Mouse (Mus musculus) cerebellum, adult 2 months (tissue): Measurements from ENCODE around the gene Gm21905. TPM values are rescaled to one million over a fixed set of nuclear protein-coding genes. Genes with fewer than 3 reads are reported as not detected.

Source experiments
- DNase-seq, 2 experiments: peaks; one replicate each; pipeline ENCODE4 v3.0.0; 2021
- H3K27ac ChIP-seq: fragments of 200-500 bp; 2 replicates; pipeline ENCODE4 v1.5.1; 2012; ENCODE audit warnings: low read length, control low read depth, inconsistent platforms; ENCODE audit not compliant: insufficient read depth
- H3K27me3 ChIP-seq: fragments of 200-500 bp; 2 replicates; pipeline ENCODE4 v1.6.1; 2012; ENCODE audit warnings: inconsistent platforms, mild to moderate bottlenecking, low read length, moderate library complexity; ENCODE audit not compliant: control insufficient read depth, insufficient read depth
- H3K4me1 ChIP-seq: fragments of 200-500 bp; 2 replicates; pipeline ENCODE4 v1.6.1; 2011; ENCODE audit warnings: low read length; ENCODE audit not compliant: control insufficient read depth, insufficient read depth
- H3K4me3 ChIP-seq: fragments of 200-500 bp; replicated peaks from 2 replicates; pipeline ENCODE3; 2011; ENCODE audit warnings: mild to moderate bottlenecking, low read depth, low read length, control low read depth; ENCODE audit not compliant: insufficient read depth
- CTCF ChIP-seq: fragments of 200-500 bp; IDR thresholded peaks from 2 replicates; pipeline ENCODE4 v1.5.1; 2011; ENCODE audit warnings: low read depth, mild to moderate bottlenecking, control low read depth, low read length, moderate library complexity, borderline replicate concordance; ENCODE audit not compliant: insufficient read depth
- POLR2A ChIP-seq: fragments of 200-500 bp; IDR thresholded peaks from 2 replicates; pipeline ENCODE4 v1.6.1; 2011; ENCODE audit warnings: low read length, control low read depth, borderline replicate concordance; ENCODE audit not compliant: insufficient read depth
- WGBS: fragments of 180-500 bp; shearing (Covaris S2); methylation state at CpG from one replicate; pipeline ENCODE4 v1.1.7; 2018; 5-methylcytosine and 5-hydroxymethylcytosine counted together
- polyA plus RNA-seq: library from polyadenylated mRNA; depleted of rRNA; stranded (reverse); fragments of >200 nt; gene quantifications from 2 replicates; pipeline ENCODE4 v1.2.3, GENCODE M21; 2012; rRNA removed

Gm21905 gene
- not detected in 2 replicates for polyA plus RNA-seq

DNA sequence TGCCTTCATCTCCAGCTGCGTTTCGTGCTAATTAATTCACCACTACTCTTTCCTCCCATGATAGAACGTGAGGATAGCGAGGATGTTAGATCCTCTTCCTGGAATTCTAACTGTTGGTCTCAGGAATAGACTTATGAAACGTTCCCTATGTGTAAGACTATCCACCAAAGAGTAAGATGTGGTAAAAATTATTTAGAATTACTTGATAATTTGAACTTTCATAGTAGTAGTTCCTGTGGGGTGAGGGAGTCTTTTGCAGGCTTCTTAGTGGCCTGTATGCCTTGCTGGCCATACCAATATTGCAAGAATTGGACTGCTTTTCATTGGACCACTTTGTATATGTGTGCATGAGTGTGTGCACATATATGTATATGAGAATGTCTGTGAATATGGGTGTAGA lies at the start of gene Gm21905:
Gm21905 (minus strand) TSS at position 101 of the 400 bp plus-strand sequence.
- WGBS, result 81% methylated on average over 5 of the region's 5 CpGs
- no peak for TF ChIP-seq CTCF
- Histone ChIP-seq H3K4me1 (no peaks in the 10 kb centered on the region), H3K27me3 (no peaks in the 10 kb centered on the region), H3K4me3 (no peak within 1 kb of the TSS), H3K27ac (no peak within 1 kb of the TSS)
- no peak for DNase-seq

DNA sequence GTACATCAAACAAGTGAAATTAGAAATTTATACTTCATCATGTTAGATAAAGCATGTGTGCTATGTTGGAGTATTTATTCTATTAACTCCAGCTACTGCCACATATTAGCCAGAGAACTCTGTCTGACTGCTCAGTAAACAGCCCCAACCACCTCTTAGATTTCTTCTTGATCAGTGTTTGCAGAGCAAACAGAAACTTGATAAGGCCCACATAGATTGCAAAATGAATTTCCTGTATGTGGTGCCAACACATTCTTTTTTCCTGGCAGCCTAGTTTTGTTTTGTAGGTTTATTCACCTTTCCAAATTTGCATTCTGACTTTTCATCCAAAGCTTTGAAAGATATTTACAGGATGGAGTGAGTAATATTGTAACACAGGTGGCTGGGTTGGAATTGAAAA lies 44.2 kb upstream of the Gm21905 start:
- H3K27me3 ChIP-seq, result no peaks in the 10 kb centered on the region; the same call in 1 of the 2 replicates
- no peak for TF ChIP-seq POLR2A
- no peak for TF ChIP-seq CTCF
- no peaks in the 10 kb centered on the region for H3K4me1 ChIP-seq
- H3K27ac ChIP-seq, result no peak overlapping the region
- no peak overlapping the region for H3K4me3 ChIP-seq
- no peak for DNase-seq

DNA sequence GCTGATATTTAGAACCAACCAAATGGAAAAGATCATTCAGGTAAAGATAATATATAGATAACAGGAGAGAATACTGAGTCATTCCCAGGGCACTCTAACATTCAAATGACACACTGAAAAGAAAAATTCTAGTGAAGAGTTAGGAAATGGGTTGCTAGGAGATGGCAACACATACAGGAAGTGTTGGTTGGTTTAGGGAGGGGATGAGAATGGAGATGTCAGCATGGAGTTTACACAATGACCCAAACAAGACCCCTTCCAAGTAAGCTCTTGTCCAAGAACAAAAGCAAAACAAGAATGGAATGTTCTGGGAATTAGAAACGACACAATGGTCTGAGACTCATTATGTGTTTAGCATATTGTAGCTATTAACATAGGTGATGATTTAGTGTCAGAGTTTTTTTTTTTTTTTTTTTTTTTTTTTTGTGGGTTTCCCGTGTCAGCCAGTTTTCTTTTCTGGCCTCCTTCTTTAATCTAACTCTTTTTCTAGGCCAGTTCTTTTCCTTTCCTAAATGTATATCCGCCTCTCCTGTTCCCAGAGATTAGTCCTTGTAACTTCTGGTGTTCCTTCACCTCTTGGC lies 35.8 kb upstream of the Gm21905 start:
- Histone ChIP-seq H3K4me1 (no peaks in the 10 kb centered on the region), H3K27me3 (no peaks in the 10 kb centered on the region), H3K4me3 (no peak overlapping the region), H3K27ac (no peak overlapping the region)
- WGBS, result 26% methylated on average over 3 of the region's 3 CpGs
- no peak for DNase-seq
- TF ChIP-seq POLR2A (no peak), CTCF (no peak)

DNA sequence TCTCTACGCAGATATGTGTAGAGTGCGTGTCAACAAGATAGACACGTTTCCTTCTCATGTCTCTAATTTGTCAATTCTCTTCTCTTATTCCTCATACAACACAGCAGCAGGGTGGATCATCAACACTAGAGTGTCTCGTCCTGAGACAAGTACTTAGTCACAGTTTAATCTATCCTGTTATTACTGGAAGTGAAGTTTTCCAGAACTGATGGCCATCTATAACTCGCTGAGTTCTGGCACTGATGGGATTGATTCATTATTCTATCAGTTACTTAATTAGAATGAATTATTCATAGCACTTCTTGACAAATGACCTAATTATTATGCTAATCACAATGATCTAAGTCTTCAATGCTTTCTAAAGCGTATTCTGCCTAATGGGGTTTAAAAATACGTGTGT lies 23.3 kb upstream of the Gm21905 start:
- H3K4me1 ChIP-seq, result no peaks in the 10 kb centered on the region
- no peaks in the 10 kb centered on the region for H3K27me3 ChIP-seq
- no peak for TF ChIP-seq CTCF
- TF ChIP-seq POLR2A, result no peak
- no peak overlapping the region for H3K27ac ChIP-seq
- no peak for DNase-seq
- no peak overlapping the region for H3K4me3 ChIP-seq
- WGBS, result 45% methylated on average over 7 of the region's 7 CpGs

DNA sequence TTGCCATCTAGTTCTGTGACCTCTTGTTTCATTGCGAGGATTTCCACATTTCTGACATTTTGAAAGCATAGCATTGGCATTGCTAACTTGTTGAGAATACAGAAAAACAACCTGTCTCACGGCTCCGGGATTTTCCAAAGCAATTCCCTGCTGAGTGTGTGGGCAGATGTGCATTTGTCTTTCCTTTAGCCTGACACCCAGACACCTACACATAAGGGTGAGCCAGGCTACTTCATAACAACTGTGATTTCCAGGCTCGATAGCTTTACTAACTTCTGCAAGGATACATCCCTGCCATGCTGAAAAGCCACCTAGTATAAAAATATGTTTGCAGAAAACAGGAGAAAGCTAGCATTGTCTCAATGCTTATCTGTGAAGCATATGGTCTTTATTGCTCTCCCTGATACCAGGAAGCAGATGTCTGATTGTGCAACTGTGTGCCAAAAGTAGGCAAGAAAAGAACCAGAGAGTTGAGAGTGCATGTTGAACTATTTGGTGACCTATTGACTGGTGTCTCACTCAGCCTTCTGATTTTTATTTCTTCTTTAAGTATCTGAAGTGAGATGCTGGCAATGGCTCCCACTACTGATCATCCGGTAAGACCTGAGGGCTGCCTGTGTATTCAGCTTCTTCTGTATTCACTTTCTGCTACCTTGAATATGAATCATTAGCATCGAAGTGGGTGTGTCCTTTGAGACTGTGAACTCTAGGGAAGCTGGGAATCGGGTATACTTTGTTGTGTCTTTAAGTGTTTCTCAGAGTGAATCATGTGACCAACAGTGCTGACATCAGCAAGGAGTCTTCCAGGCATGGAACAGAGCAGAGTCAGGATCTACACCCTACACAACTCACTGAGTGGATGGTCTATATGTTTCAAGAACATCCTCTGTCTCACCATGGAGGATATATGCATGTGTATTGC lies 15.7 kb upstream of the Gm21905 start:
- DNase-seq, result no peak
- 78% methylated on average over 7 of the region's 7 CpGs for WGBS
- Histone ChIP-seq H3K4me3 (no peak overlapping the region), H3K27me3 (no peaks in the 10 kb centered on the region), H3K27ac (no peak overlapping the region), H3K4me1 (no peaks in the 10 kb centered on the region)
- no peak for TF ChIP-seq POLR2A
- no peak for TF ChIP-seq CTCF

DNA sequence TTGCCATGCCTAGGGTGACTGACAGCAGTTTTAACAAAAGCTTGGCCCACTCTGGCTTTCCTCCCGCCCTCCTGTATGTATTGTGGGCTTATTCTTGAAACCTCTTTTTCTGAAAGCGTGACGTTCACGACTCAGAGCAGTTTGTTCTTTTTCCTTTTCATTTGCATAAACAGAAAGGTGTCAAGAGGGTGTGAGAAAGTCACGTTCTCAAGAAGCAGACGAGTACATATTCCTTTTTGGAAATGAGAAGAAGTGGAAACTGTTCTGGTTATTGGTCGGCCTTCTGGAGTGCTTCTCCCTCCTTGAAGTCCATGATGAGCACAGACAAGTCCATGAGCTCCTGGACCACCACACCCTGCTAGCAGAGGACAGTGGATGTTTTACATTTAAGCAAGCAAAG lies 9.3 kb upstream of the Gm21905 start:
- TF ChIP-seq POLR2A (no peak), CTCF (no peak)
- H3K4me1 ChIP-seq, result no peaks in the 10 kb centered on the region
- no peak for DNase-seq
- no peaks in the 10 kb centered on the region for H3K27me3 ChIP-seq
- H3K27ac ChIP-seq, result no peak overlapping the region
- H3K4me3 ChIP-seq, result no peak overlapping the region
- WGBS, result 44% methylated on average over 7 of the region's 7 CpGs

DNA sequence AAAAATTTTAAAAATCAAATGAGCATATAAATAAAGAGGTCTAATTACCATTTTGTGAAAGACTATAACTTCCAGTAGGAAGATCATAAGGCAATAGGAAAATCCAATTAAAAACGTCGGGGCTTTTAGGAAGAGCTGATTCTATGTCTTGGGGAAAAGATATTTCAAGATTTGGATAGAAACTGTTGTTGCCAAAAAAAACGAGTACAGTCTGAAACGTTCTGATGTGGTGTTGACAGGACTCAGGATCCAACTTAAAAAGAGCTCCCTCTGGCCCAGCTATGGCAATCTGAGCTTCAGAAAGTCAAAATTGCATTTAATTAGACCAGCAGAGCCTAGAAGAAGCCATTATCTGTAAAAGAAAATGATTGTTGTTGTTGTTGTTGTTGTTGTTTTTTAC lies 7.9 kb upstream of the Gm21905 start:
- TF ChIP-seq POLR2A (no peak), CTCF (no peak)
- 69% methylated on average over 4 of the region's 4 CpGs for WGBS
- H3K27ac ChIP-seq, result no peak overlapping the region
- H3K4me3 ChIP-seq, result no peak overlapping the region
- no peaks in the 10 kb centered on the region for H3K27me3 ChIP-seq
- DNase-seq, result no peak
- H3K4me1 ChIP-seq, result no peaks in the 10 kb centered on the region

DNA sequence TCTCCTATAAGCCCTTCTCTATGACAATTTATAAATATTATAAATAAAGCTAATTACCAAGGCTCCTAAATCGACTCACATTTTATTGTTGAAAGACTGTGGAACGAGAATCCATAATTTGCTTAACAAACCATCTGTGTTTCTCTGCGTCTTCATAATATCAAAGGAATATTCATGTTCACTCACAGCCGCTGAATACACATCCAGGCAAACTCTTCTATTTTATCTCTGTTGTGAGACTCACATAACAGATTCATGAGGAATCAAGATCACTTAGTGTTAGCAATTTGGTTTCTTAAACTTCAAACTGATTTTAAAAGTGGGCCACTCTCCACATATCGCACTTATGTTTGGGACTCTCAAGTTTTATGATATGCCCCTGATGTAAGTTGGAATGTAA lies 1.9 kb upstream of the Gm21905 start:
- Histone ChIP-seq H3K4me3 (no peak overlapping the region), H3K27ac (no peak overlapping the region), H3K4me1 (no peaks in the 10 kb centered on the region), H3K27me3 (no peaks in the 10 kb centered on the region)
- TF ChIP-seq POLR2A (no peak), CTCF (no peak)
- 92% methylated on average over 5 of the region's 5 CpGs for WGBS
- no peak for DNase-seq
